Mouse (Mus musculus) spleen, adult 2 months (tissue): Measurements from ENCODE around the gene Guca1a.

Experiments
- CTCF ChIP-seq: fragments of 200-500 bp; IDR thresholded peaks from 2 replicates; pipeline ENCODE4 v1.5.1; 2011; ENCODE audit warnings: mild to moderate bottlenecking, inconsistent platforms; ENCODE audit not compliant: insufficient read depth, insufficient read length, insufficient replicate concordance; ENCODE audit errors: extremely low read depth
- POLR2A ChIP-seq: fragments of 200-500 bp; IDR thresholded peaks from 2 replicates; pipeline ENCODE4 v1.6.1; 2011; ENCODE audit warnings: low read depth, low read length, inconsistent platforms

DNA sequence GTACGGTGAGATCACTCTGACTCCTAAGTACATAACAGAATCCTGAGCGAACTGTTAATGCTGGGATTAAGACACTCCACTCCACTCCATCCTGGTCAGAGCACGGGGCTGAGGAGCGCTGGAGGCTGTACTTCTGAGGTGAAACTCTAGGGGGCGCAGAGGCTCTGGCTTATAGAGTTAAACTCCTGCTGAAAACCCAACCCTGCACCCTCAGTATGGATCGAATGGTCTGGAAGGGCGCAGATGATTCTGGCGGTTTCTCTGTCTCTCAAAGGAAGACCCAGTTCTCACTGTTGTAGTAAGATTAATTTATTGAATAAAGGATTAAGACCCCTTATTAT, 8.1 kb upstream of the Guca1a start:
- no peak for TF ChIP-seq POLR2A
- TF ChIP-seq CTCF: peak; percentile 72; the same call in 1 of the 2 replicates
